Mouse (Mus musculus): Measurements from ENCODE around the gene Smc1b.

Gene Smc1b

GRCm38 (mm10) chr15:85131275-85132192 is at the start of gene Smc1b, which contains the start of gene Ribc2:
TSS of gene Smc1b (minus strand) at chr15:85131964.
TSS of gene Ribc2 (plus strand) at chr15:85132078.
- peak; percentile 71 for DNase-seq (ENCODE audit: low spot score)

GRCm38 (mm10) chr15:85180368-85180767 is 48.6 kb upstream of the Smc1b start:
- no peak for DNase-seq (ENCODE audit: low spot score)

- DNase-seq (ENCODE audit: low spot score) = no peak
Observed at GRCm38 (mm10) chr15:85179528-85180180, 47.9 kb upstream of the Smc1b start.

GRCm38 (mm10) chr15:85178172-85178571 is 46.4 kb upstream of the Smc1b start:
- no peak for DNase-seq (ENCODE audit: low spot score)

- no peak for DNase-seq (ENCODE audit: low spot score)
Observed at GRCm38 (mm10) chr15:85177576-85177975, 45.8 kb upstream of the Smc1b start.

GRCm38 (mm10) chr15:85174060-85174459 is 42.3 kb upstream of the Smc1b start:
- no peak for DNase-seq (ENCODE audit: low spot score)

GRCm38 (mm10) chr15:85173425-85173824 is 41.7 kb upstream of the Smc1b start:
- DNase-seq (ENCODE audit: low spot score) = no peak

GRCm38 (mm10) chr15:85172054-85172453 is 40.3 kb upstream of the Smc1b start:
- peak; percentile 12 for DNase-seq (ENCODE audit: low spot score)

- no peak for DNase-seq (ENCODE audit: low spot score)
Observed at GRCm38 (mm10) chr15:85167086-85167679, 35.4 kb upstream of the Smc1b start.

GRCm38 (mm10) chr15:85166433-85166933 is 34.7 kb upstream of the Smc1b start:
- DNase-seq (ENCODE audit: low spot score) = no peak

- DNase-seq (ENCODE audit: low spot score) = peak; percentile 33
Observed at GRCm38 (mm10) chr15:85162693-85163663, 31.2 kb upstream of the Smc1b start.

GRCm38 (mm10) chr15:85161416-85161815 is 29.7 kb upstream of the Smc1b start:
- DNase-seq (ENCODE audit: low spot score) = no peak

GRCm38 (mm10) chr15:85156198-85156597 is 24.4 kb upstream of the Smc1b start:
- DNase-seq (ENCODE audit: low spot score) = no peak

- DNase-seq (ENCODE audit: low spot score) = no peak
Observed at GRCm38 (mm10) chr15:85154091-85154490, 22.3 kb upstream of the Smc1b start.

GRCm38 (mm10) chr15:85152577-85152976 is 20.8 kb upstream of the Smc1b start:
- no peak for DNase-seq (ENCODE audit: low spot score)

- peak; percentile 75 for DNase-seq (ENCODE audit: low spot score)
Observed at GRCm38 (mm10) chr15:85151433-85151918, 19.7 kb upstream of the Smc1b start.

GRCm38 (mm10) chr15:85144249-85144648 is 12.5 kb upstream of the Smc1b start:
- no peak for DNase-seq (ENCODE audit: low spot score)

GRCm38 (mm10) chr15:85143747-85144146 is 12.0 kb upstream of the Smc1b start:
- no peak for DNase-seq (ENCODE audit: low spot score)

GRCm38 (mm10) chr15:85143161-85143560 is 11.4 kb upstream of the Smc1b start:
- no peak for DNase-seq (ENCODE audit: low spot score)

GRCm38 (mm10) chr15:85142441-85142840 is 10.7 kb upstream of the Smc1b start:
- no peak for DNase-seq (ENCODE audit: low spot score)

GRCm38 (mm10) chr15:85141290-85141689 is 9.5 kb upstream of the Smc1b start:
- no peak for DNase-seq (ENCODE audit: low spot score)
